Mouse (Mus musculus) olfactory bulb, adult 2 months (tissue): Measurements from ENCODE around the gene Gucy2g. TPM values are rescaled to one million over a fixed set of nuclear protein-coding genes. Genes with fewer than 3 reads are reported as not detected.
A peak's percentile ranks its signal among the peaks of the same experiment; 100 is the strongest.

Experiments used
- H3K27ac ChIP-seq: fragments of 200-500 bp; 2 replicates; pipeline ENCODE4 v1.5.1; 2012; ENCODE audit warnings: low read depth, low read length; ENCODE audit not compliant: insufficient read depth
- H3K4me1 ChIP-seq: fragments of 200-500 bp; 2 replicates; pipeline ENCODE4 v1.6.1; 2012; ENCODE audit warnings: low read length; ENCODE audit not compliant: control insufficient read depth, insufficient read depth
- H3K4me3 ChIP-seq: fragments of 200-500 bp; 2 replicates; pipeline ENCODE4 v1.5.1; 2012; ENCODE audit warnings: mild to moderate bottlenecking, low read depth, low read length, moderate library complexity; ENCODE audit not compliant: insufficient read depth
- CTCF ChIP-seq: fragments of 200-500 bp; IDR thresholded peaks from 2 replicates; pipeline ENCODE4 v1.5.1; 2012; ENCODE audit warnings: low read depth, mild to moderate bottlenecking, low read length, moderate library complexity; ENCODE audit not compliant: insufficient read depth
- POLR2A ChIP-seq: fragments of 200-500 bp; IDR thresholded peaks from 2 replicates; pipeline ENCODE4 v1.6.1; 2012; ENCODE audit warnings: mild to moderate bottlenecking, low read depth, low read length, moderate library complexity; ENCODE audit not compliant: insufficient read depth
- WGBS: fragments of 180-500 bp; shearing (Covaris S2); methylation state at CpG from one replicate; pipeline ENCODE4 v1.1.7; 2018; 5-methylcytosine and 5-hydroxymethylcytosine counted together
- polyA plus RNA-seq: library from polyadenylated mRNA; stranded (reverse); fragments of >200 nt; gene quantifications from 2 replicates; pipeline ENCODE4 v1.2.4, GENCODE M21; 2012; ENCODE audit warnings: low replicate concordance; ENCODE audit not compliant: missing spikeins, insufficient read depth, insufficient read length

Gucy2g gene
- polyA plus RNA-seq, 1 experiment = not detected

GRCm38 (mm10) chr19:55232136-55232535, 8.9 kb downstream of the Gucy2g start:
- 80% methylated on average over 8 of the region's 8 CpGs for WGBS
- H3K4me1 ChIP-seq = peaks cover 5% of the 10 kb centered on the region
- no peak overlapping the region for H3K4me3 ChIP-seq
- no peak overlapping the region for H3K27ac ChIP-seq
- no peak for TF ChIP-seq POLR2A
- no peak for TF ChIP-seq CTCF

- H3K4me3 ChIP-seq = no peak overlapping the region
- H3K27ac ChIP-seq = no peak overlapping the region
- peaks cover 5% of the 10 kb centered on the region for H3K4me1 ChIP-seq
- 63% methylated on average over 10 of the region's 10 CpGs for WGBS
- no peak for TF ChIP-seq POLR2A
- no peak for TF ChIP-seq CTCF
These were observed 10.0 kb downstream of the Gucy2g start for GRCm38 (mm10) chr19:55231081-55231480.

- Histone ChIP-seq H3K27ac (no peak overlapping the region), H3K4me1 (peaks cover 5% of the 10 kb centered on the region), H3K4me3 (no peak overlapping the region)
- WGBS = 87% methylated on average over 7 of the region's 7 CpGs
- TF ChIP-seq POLR2A = no peak
- TF ChIP-seq CTCF = no peak
These were observed 13.9 kb downstream of the Gucy2g start for GRCm38 (mm10) chr19:55227135-55227534.

- WGBS = 68% methylated on average over 5 of the region's 5 CpGs
- no peak overlapping the region for H3K27ac ChIP-seq
- H3K4me1 ChIP-seq = peaks cover 5% of the 10 kb centered on the region
- H3K4me3 ChIP-seq = no peak overlapping the region
- TF ChIP-seq CTCF = no peak
- TF ChIP-seq POLR2A = no peak
These were observed 14.4 kb downstream of the Gucy2g start for GRCm38 (mm10) chr19:55226621-55227020.

GRCm38 (mm10) chr19:55222268-55222667, 18.8 kb downstream of the Gucy2g start:
- no peak for TF ChIP-seq POLR2A
- TF ChIP-seq CTCF = no peak
- WGBS = 92% methylated on average over 9 of the region's 9 CpGs
- Histone ChIP-seq H3K4me3 (no peak overlapping the region), H3K27ac (no peak overlapping the region), H3K4me1 (peaks cover 13% of the 10 kb centered on the region)

GRCm38 (mm10) chr19:55221208-55221607, 19.8 kb downstream of the Gucy2g start:
- H3K4me3 ChIP-seq = no peak overlapping the region
- no peak overlapping the region for H3K27ac ChIP-seq
- TF ChIP-seq CTCF (no peak), POLR2A (no peak)
- 73% methylated on average over 6 of the region's 6 CpGs for WGBS
- H3K4me1 ChIP-seq = peaks cover 16% of the 10 kb centered on the region

- Histone ChIP-seq H3K4me3 (no peak overlapping the region), H3K27ac (peak overlapping the region; percentile 77), H3K4me1 (peaks cover 24% of the 10 kb centered on the region)
- TF ChIP-seq CTCF = no peak
- no peak for TF ChIP-seq POLR2A
- WGBS = 46% methylated on average over 8 of the region's 8 CpGs
These were observed 21.7 kb downstream of the Gucy2g start for GRCm38 (mm10) chr19:55219359-55219758.

- peaks cover 27% of the 10 kb centered on the region for H3K4me1 ChIP-seq
- TF ChIP-seq POLR2A (no peak), CTCF (no peak; the same call in 1 of the 2 replicates)
- WGBS = 18% methylated on average over 12 of the region's 12 CpGs
- H3K27ac ChIP-seq = peak overlapping the region; percentile 77
- peak overlapping the region; percentile 42 for H3K4me3 ChIP-seq
These were observed 22.3 kb downstream of the Gucy2g start for GRCm38 (mm10) chr19:55218741-55219221.

- peak; percentile 65 for TF ChIP-seq CTCF
- no peak for TF ChIP-seq POLR2A
- H3K27ac ChIP-seq = peak overlapping the region; percentile 77
- peaks cover 32% of the 10 kb centered on the region for H3K4me1 ChIP-seq
- peak overlapping the region; percentile 42 for H3K4me3 ChIP-seq
- 3% methylated on average over 20 of the region's 20 CpGs for WGBS
These were observed 22.8 kb downstream of the Gucy2g start for GRCm38 (mm10) chr19:55218192-55218739.
